Mouse (Mus musculus): Measurements from ENCODE around the gene Edar. TPM values are rescaled to one million over a fixed set of nuclear protein-coding genes. Genes with fewer than 3 reads are reported as not detected.

The Edar gene
- polyA plus RNA-seq, 1 experiment from 2014 or later = 0.41 TPM

DNA sequence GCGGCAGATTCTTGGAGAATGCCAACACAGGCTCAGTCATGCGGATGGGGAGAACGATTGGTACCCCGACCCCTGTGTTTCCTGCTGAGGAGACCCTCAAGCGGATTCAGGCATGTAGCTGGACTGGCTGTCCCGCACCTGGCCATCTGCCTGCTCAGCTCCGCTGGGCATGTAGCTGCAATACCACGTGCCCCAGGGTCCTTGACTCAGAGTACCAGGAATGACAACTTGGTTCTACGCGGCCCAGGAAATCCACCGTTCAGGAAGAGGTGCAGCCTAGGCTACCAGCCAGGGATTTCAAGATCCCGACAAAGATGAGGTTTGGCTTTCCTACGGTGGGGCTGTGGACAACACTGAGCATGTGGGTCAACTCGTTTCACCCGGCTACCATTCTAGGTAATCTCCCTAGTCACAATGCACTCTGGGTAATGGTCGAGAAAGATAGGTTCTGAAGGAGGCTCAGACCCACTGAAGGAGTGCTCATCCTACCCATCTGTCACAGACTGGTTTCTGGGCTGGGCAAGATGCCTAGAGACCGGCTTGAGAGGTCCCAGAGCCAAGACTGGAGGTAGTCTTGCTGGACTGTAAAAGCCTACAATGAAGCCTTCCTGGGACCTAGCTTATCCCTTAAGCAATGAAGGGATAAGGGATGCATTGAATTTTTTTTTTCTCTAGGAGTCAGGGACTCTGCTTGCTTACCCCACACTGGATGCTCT is 56.8 kb downstream of the Edar start:
- no peak overlapping the region for H3K4me2 ChIP-seq (ENCODE audit: low read length)
- no peak overlapping the region for H3K4me3 ChIP-seq (replicated peaks; ENCODE audit: low read depth, low read length)
- WGBS = 92% methylated on average over 17 of the region's 17 CpGs
- no peaks in the 10 kb centered on the region for H3K4me1 ChIP-seq (ENCODE audit: control insufficient read depth, insufficient read depth, low read length)
- ATAC-seq (ENCODE audit: low FRiP score, low TSS enrichment) (no peak), DNase-seq (no peak)
- H3K9me3 ChIP-seq (ENCODE audit: control insufficient read depth, low read length) = no peaks in the 10 kb centered on the region
- no peak overlapping the region for H3K9ac ChIP-seq (replicated peaks; ENCODE audit: low read length)
- no peaks in the 10 kb centered on the region for H3K27me3 ChIP-seq (ENCODE audit: control insufficient read depth, insufficient read depth, low read length)
- H3K27ac ChIP-seq (replicated peaks; ENCODE audit: low read depth, low read length) = no peak overlapping the region
- H3K36me3 ChIP-seq (ENCODE audit: control insufficient read depth, insufficient read depth, low read length) = no peaks in the 10 kb centered on the region

DNA sequence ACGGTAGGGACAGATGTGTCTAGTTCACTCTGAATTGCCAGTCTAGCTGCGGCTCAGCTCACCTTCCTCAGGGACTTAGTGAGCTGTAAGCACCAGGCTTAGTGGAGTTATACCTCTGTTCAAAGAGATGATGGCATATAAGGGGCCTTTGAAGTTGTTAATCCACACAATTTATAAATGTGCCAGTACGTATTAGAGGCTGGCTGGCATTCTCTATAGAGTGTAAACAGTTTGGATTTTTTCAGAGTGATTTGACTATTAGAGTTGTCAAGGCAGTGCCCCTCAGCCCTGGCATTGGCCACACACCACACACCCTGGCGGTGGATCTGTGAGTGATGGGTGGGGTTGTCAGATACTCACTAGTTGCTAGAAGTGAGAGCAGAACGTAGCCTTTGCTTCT is 58.9 kb downstream of the Edar start:
- DNase-seq = no peak
- H3K4me1 ChIP-seq (ENCODE audit: control insufficient read depth, insufficient read depth, low read length) = no peaks in the 10 kb centered on the region
- H3K27ac ChIP-seq (replicated peaks; ENCODE audit: low read depth, low read length) = no peak overlapping the region
- no peak for ATAC-seq (ENCODE audit: low FRiP score, low TSS enrichment)
- no peaks in the 10 kb centered on the region for H3K36me3 ChIP-seq (ENCODE audit: control insufficient read depth, insufficient read depth, low read length)
- no peaks in the 10 kb centered on the region for H3K27me3 ChIP-seq (ENCODE audit: control insufficient read depth, insufficient read depth, low read length)
- H3K9me3 ChIP-seq (ENCODE audit: control insufficient read depth, low read length) = no peaks in the 10 kb centered on the region
- WGBS = 89% methylated on average over 5 of the region's 5 CpGs
- H3K4me3 ChIP-seq (replicated peaks; ENCODE audit: low read depth, low read length) = no peak overlapping the region
- no peak overlapping the region for H3K9ac ChIP-seq (replicated peaks; ENCODE audit: low read length)
- no peak overlapping the region for H3K4me2 ChIP-seq (ENCODE audit: low read length)

DNA sequence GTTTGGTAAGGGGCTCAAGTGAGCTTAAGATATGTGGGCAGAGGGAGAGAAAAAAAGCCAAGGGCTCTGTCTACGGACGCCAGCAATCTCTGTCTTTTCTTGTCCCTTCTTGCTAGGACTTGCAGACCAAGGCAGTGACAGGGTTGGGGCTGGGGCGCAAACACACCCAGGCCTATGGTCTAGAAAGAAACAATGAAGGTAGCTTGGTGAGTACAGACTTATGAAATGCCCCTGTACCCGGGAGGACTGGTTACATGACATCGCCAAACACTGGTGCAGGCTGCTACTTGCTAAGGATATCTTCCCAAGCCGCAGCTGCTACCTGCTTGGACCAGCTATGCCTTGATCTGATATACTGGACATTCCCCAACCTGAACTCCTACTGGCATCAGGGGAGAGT is 60.9 kb downstream of the Edar start:
- ATAC-seq (ENCODE audit: low FRiP score, low TSS enrichment) (no peak), DNase-seq (no peak)
- H3K9ac ChIP-seq (replicated peaks; ENCODE audit: low read length) = no peak overlapping the region
- no peaks in the 10 kb centered on the region for H3K9me3 ChIP-seq (ENCODE audit: control insufficient read depth, low read length)
- H3K27me3 ChIP-seq (ENCODE audit: control insufficient read depth, insufficient read depth, low read length) = no peaks in the 10 kb centered on the region
- no peak overlapping the region for H3K4me3 ChIP-seq (replicated peaks; ENCODE audit: low read depth, low read length)
- no peaks in the 10 kb centered on the region for H3K36me3 ChIP-seq (ENCODE audit: control insufficient read depth, insufficient read depth, low read length)
- no peaks in the 10 kb centered on the region for H3K4me1 ChIP-seq (ENCODE audit: control insufficient read depth, insufficient read depth, low read length)
- 90% methylated on average over 6 of the region's 6 CpGs for WGBS
- no peak overlapping the region for H3K4me2 ChIP-seq (ENCODE audit: low read length)
- H3K27ac ChIP-seq (replicated peaks; ENCODE audit: low read depth, low read length) = no peak overlapping the region

DNA sequence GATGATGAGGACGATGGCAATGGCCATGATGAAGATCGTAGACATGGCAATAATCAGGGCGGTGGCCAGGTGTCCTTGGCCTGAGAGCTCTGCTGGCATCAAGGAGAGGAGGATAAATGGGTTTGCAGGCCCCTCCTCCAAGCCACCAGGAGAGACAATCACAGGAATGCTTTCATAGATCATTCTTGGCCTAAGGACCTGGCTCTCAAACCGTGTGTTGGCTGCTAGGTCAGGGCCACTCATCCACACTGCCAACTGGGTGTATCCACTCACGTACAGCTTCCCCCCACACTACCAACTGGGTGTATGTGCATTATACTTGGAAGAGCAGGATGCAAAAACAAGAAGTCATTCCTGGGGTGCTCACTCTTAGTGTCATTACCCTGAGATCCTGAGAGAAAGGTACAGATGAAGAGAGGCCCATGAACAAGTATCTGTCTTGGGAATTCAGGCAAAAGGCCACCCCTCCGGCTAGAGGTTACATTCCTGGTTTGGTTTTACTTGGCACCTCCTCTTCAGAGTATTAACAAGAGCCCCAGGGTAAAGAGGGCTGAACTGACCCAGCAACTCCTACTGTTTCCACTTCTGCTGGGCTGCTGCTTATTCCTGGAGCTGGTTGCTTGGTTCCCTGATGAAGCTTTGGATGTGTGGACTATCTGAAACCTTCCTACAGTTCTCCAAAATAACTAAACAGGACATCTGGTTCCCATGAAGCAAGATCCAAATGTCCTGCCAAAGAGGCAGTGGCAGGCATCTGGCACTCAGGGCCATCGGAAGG is 64.8 kb downstream of the Edar start:
- ATAC-seq (ENCODE audit: low FRiP score, low TSS enrichment) (no peak), DNase-seq (no peak)
- Histone ChIP-seq H3K27ac (replicated peaks; ENCODE audit: low read depth, low read length) (no peak overlapping the region), H3K9me3 (ENCODE audit: control insufficient read depth, low read length) (no peaks in the 10 kb centered on the region), H3K9ac (replicated peaks; ENCODE audit: low read length) (no peak overlapping the region), H3K4me3 (replicated peaks; ENCODE audit: low read depth, low read length) (no peak overlapping the region), H3K27me3 (ENCODE audit: control insufficient read depth, insufficient read depth, low read length) (no peaks in the 10 kb centered on the region), H3K4me2 (ENCODE audit: low read length) (no peak overlapping the region), H3K4me1 (ENCODE audit: control insufficient read depth, insufficient read depth, low read length) (no peaks in the 10 kb centered on the region), H3K36me3 (ENCODE audit: control insufficient read depth, insufficient read depth, low read length) (no peaks in the 10 kb centered on the region)
- WGBS = 91% methylated on average over 7 of the region's 7 CpGs

DNA sequence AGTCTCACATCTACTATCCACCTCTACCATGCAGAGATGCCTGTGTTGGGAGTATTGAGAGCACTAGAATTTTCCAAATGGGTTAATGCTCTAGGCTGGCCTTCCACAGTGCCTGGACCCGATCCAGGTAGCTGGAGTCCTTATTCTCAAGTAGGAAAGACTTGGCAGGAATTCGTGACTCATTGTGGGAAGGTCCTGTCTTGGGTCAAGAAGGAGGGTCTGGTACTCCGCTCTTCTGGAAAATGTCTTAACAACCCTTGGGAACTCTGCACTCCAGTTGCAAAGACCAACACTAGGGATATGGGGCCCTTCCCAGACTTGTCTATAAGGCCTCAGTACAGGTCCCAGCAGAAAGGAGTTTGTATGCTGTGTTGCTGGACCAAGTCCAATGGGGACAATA is 66.6 kb downstream of the Edar start:
- 86% methylated on average over 3 of the region's 3 CpGs for WGBS
- Histone ChIP-seq H3K9ac (replicated peaks; ENCODE audit: low read length) (no peak overlapping the region), H3K9me3 (ENCODE audit: control insufficient read depth, low read length) (no peaks in the 10 kb centered on the region), H3K4me1 (ENCODE audit: control insufficient read depth, insufficient read depth, low read length) (no peaks in the 10 kb centered on the region), H3K27me3 (ENCODE audit: control insufficient read depth, insufficient read depth, low read length) (no peaks in the 10 kb centered on the region), H3K36me3 (ENCODE audit: control insufficient read depth, insufficient read depth, low read length) (no peaks in the 10 kb centered on the region), H3K27ac (replicated peaks; ENCODE audit: low read depth, low read length) (no peak overlapping the region), H3K4me2 (ENCODE audit: low read length) (no peak overlapping the region), H3K4me3 (replicated peaks; ENCODE audit: low read depth, low read length) (no peak overlapping the region)
- DNase-seq (no peak), ATAC-seq (ENCODE audit: low FRiP score, low TSS enrichment) (no peak)

DNA sequence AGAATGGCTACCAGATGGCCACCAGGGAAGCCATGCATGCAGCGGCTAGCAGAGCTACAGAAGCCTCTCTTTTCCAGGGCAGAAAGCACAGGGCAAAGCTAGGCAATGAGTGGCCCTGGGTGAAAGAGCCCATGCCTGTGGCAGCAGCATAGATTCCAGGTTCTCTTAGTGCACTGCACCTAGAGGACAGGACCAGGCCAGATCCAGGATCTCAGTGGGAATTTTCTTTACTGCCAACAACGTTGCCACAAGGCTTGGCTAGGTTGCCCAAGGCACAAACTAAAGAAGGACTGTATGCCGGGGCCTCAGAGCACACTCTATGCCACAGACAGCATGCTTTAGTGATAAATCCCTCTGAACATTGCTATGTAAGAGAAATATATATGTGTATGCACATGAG is 69.1 kb downstream of the Edar start:
- 84% methylated on average over 3 of the region's 3 CpGs for WGBS
- H3K9ac ChIP-seq (replicated peaks; ENCODE audit: low read length) = no peak overlapping the region
- ATAC-seq (ENCODE audit: low FRiP score, low TSS enrichment) = no peak
- H3K27me3 ChIP-seq (ENCODE audit: control insufficient read depth, insufficient read depth, low read length) = no peaks in the 10 kb centered on the region
- H3K4me1 ChIP-seq (ENCODE audit: control insufficient read depth, insufficient read depth, low read length) = peaks cover 4% of the 10 kb centered on the region; the same call in 1 of the 2 replicates
- H3K27ac ChIP-seq (replicated peaks; ENCODE audit: low read depth, low read length) = no peak overlapping the region
- no peaks in the 10 kb centered on the region for H3K9me3 ChIP-seq (ENCODE audit: control insufficient read depth, low read length)
- no peaks in the 10 kb centered on the region for H3K36me3 ChIP-seq (ENCODE audit: control insufficient read depth, insufficient read depth, low read length)
- H3K4me3 ChIP-seq (replicated peaks; ENCODE audit: low read depth, low read length) = no peak overlapping the region
- no peak overlapping the region for H3K4me2 ChIP-seq (ENCODE audit: low read length)
- DNase-seq = no peak

DNA sequence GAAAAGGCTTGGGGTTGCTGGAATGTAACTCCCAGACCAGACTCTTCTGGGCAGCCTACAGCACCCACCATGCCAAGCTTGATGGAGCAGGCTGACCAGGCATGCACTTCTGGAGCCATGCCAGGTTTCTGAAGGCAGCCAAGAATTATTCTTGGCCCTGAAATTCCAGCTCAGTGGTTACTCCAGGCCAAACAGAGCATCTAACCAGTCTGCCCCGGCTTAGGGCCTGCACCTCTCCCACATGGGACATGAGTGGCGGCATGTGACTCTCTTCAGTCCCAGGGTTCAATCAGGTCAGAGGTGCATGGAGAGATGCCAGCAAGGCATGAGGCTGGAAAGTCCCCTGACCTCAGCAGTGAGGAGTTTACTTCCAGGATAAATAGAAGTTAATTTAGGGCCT is 70.7 kb downstream of the Edar start:
- Histone ChIP-seq H3K9me3 (ENCODE audit: control insufficient read depth, low read length) (no peaks in the 10 kb centered on the region), H3K27ac (replicated peaks; ENCODE audit: low read depth, low read length) (no peak overlapping the region), H3K4me2 (ENCODE audit: low read length) (no peak overlapping the region), H3K27me3 (ENCODE audit: control insufficient read depth, insufficient read depth, low read length) (no peaks in the 10 kb centered on the region), H3K4me3 (replicated peaks; ENCODE audit: low read depth, low read length) (no peak overlapping the region), H3K36me3 (ENCODE audit: control insufficient read depth, insufficient read depth, low read length) (no peaks in the 10 kb centered on the region), H3K4me1 (ENCODE audit: control insufficient read depth, insufficient read depth, low read length) (peaks cover 9% of the 10 kb centered on the region), H3K9ac (replicated peaks; ENCODE audit: low read length) (no peak overlapping the region)
- DNase-seq (peak; percentile 9), ATAC-seq (ENCODE audit: low FRiP score, low TSS enrichment) (no peak)
- 85% methylated on average over 2 of the region's 2 CpGs for WGBS

DNA sequence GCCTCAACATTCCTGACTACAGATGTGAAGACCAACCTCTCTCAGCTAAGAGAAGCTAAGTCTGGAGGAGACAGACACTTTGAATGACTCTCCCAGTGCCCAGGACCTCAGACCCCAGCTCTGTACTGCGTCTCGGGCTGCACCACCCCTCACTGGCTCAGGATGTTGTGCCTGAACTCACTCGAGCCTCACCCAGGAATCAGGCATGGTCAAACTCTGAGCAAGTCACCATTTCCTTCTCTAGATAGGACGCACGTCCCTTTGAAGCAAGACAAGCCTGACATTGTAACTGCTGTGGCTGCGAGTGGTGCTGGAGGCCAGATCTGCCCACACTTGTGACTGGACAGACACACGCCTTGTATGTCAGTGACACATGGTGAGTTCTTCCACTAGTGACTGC is 73.5 kb downstream of the Edar start:
- no peak overlapping the region for H3K4me2 ChIP-seq (ENCODE audit: low read length)
- no peak for ATAC-seq (ENCODE audit: low FRiP score, low TSS enrichment)

DNA sequence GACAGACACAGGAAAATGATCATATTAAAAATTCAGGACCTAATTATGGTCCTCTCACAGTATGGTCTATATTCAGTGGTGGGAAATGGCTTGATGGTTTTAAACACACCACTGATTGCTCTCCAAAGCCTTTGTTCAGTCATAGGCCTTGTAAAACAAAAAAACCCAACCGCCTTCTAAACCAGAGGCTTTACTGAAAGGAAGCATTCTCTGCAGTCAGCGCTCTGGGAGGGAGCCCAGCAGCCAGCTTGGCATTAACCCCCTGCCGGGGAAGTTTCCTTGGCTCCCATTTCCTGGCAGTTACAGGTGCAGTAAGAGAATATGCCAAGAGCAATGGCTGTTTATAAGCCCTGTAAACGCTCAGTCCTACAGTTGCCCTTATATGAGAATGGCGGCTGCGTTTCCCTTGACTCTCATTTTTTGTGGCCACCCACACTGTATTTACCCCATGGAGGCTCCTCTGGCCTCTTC is 74.0 kb downstream of the Edar start:
- 22% methylated on average over 6 of the region's 6 CpGs for whole genome bisulfite sequencing
- H3K4me2 ChIP-seq (ENCODE audit: low read length) = no peak overlapping the region
- peak; percentile 65 for DNase-seq

More for the DNA sequence above, 73.5 kb downstream of the Edar start:
- 0 out of 2 replicates have a peak overlapping the region, but pooled peaks have one; percentile 32 for H3K27ac ChIP-seq (replicated peaks; ENCODE audit: low read depth, low read length)
- H3K36me3 ChIP-seq (ENCODE audit: control insufficient read depth, insufficient read depth, low read length) = no peaks in the 10 kb centered on the region
- no peaks in the 10 kb centered on the region for H3K27me3 ChIP-seq (ENCODE audit: control insufficient read depth, insufficient read depth, low read length)
- no peak for DNase-seq
- H3K4me1 ChIP-seq (ENCODE audit: control insufficient read depth, insufficient read depth, low read length) = peaks cover 9% of the 10 kb centered on the region
- WGBS = 82% methylated on average over 7 of the region's 7 CpGs
- no peak overlapping the region for H3K4me3 ChIP-seq (replicated peaks; ENCODE audit: low read depth, low read length)
- no peaks in the 10 kb centered on the region for H3K9me3 ChIP-seq (ENCODE audit: control insufficient read depth, low read length)
- H3K9ac ChIP-seq (replicated peaks; ENCODE audit: low read length) = no peak overlapping the region

More for the DNA sequence above, 74.0 kb downstream of the Edar start:
- ATAC-seq (ENCODE audit: low FRiP score, low TSS enrichment) = no peak
- H3K4me1 ChIP-seq (ENCODE audit: control insufficient read depth, insufficient read depth, low read length) = peaks cover 9% of the 10 kb centered on the region
- H3K27ac ChIP-seq (replicated peaks; ENCODE audit: low read depth, low read length) = peak overlapping the region; percentile 32; the same call in 1 of the 2 replicates
- no peaks in the 10 kb centered on the region for H3K9me3 ChIP-seq (ENCODE audit: control insufficient read depth, low read length)
- no peak overlapping the region for H3K4me3 ChIP-seq (replicated peaks; ENCODE audit: low read depth, low read length)
- H3K36me3 ChIP-seq (ENCODE audit: control insufficient read depth, insufficient read depth, low read length) = no peaks in the 10 kb centered on the region
- no peak overlapping the region for H3K9ac ChIP-seq (replicated peaks; ENCODE audit: low read length)
- no peaks in the 10 kb centered on the region for H3K27me3 ChIP-seq (ENCODE audit: control insufficient read depth, insufficient read depth, low read length)

Data from midbrain, embryonic 14.5 days (tissue).